Comparison of ENCODE assay signal across 7 mouse cellular contexts in genomic region chr8:105288958-105289732, GRCm38 (mm10). TPM values are rescaled to one million over a fixed set of nuclear protein-coding genes. Genes with fewer than 3 reads are reported as not detected.
DNase-seq lines count a peak whose midpoint lies in the region; ATAC-seq and TF ChIP-seq lines count a peak whose summit lies in the region.

No protein-coding gene starts in this region.

- ATAC-seq in intestine, postnatal 0 days, result peak; percentile 95
- ATAC-seq in midbrain, embryonic 12.5 days (ENCODE audit: low FRiP score, low read depth), result peak; percentile 94

- H3K9ac ChIP-seq in intestine, postnatal 0 days (ENCODE audit: low read depth, low read length), result peak overlapping the region; percentile 37; the same call in 1 of the 2 replicates
- H3K9ac ChIP-seq in midbrain, embryonic 12.5 days (replicated peaks), result peak overlapping the region; percentile 37

- H3K4me1 ChIP-seq in intestine, postnatal 0 days (replicated peaks; ENCODE audit: control insufficient read depth, insufficient read depth, low read length), result peaks cover 13% of the 10 kb centered on the region; the same call in 1 of the 2 replicates
- peaks cover 42% of the 10 kb centered on the region for H3K4me1 ChIP-seq in midbrain, embryonic 12.5 days
- peaks cover 12% of the 10 kb centered on the region for H3K4me1 ChIP-seq in small intestine, adult 2 months (ENCODE audit: control insufficient read depth, insufficient read depth, insufficient read length, low read length)

- no peaks in the 10 kb centered on the region for H3K9me3 ChIP-seq in intestine, postnatal 0 days (ENCODE audit: control insufficient read depth)
- H3K9me3 ChIP-seq in midbrain, embryonic 12.5 days, result no peaks in the 10 kb centered on the region

- peak overlapping the region; percentile 64 for H3K4me3 ChIP-seq in intestine, postnatal 0 days (ENCODE audit: low read depth, low read length)
- peak overlapping the region; percentile 55 for H3K4me3 ChIP-seq in midbrain, embryonic 12.5 days
- peak overlapping the region; percentile 75 for H3K4me3 ChIP-seq in small intestine, adult 2 months (ENCODE audit: low read depth, low read length)

- peak; percentile 59 for TF ChIP-seq CTCF in intestine, postnatal 0 days (IDR thresholded peaks at IDR 0.05; ENCODE audit: low read depth)
- peak; percentile 8; the same call in 1 of the 2 replicates for TF ChIP-seq CTCF in small intestine, adult 2 months (IDR thresholded peaks at IDR 0.05; ENCODE audit: extremely low read depth, insufficient read length, insufficient replicate concordance, low read depth, low read length)

- 0 out of 2 replicates have a peak, but pooled peaks have one; percentile 13 for TF ChIP-seq POLR2A in small intestine, adult 2 months (IDR thresholded peaks at IDR 0.05; ENCODE audit: low read depth, low read length)

- under 1% methylated on average over 53 of the region's 53 CpGs for WGBS in intestine, postnatal 0 days
- under 1% methylated on average over 53 of the region's 53 CpGs for WGBS in midbrain, embryonic 12.5 days
- 1% methylated on average over 53 of the region's 53 CpGs for WGBS in small intestine, adult 2 months

- intact Hi-C loops in left cerebral cortex, postnatal 4 days (cut with DNase I), result no loop called here

- peak overlapping the region; percentile 31; the same call in 1 of the 2 replicates for H3K27ac ChIP-seq in intestine, postnatal 0 days (ENCODE audit: low read depth, low read length)
- peak overlapping the region; percentile 90 for H3K27ac ChIP-seq in midbrain, embryonic 12.5 days (replicated peaks)
- peak overlapping the region; percentile 23; the same call in 1 of the 2 replicates for H3K27ac ChIP-seq in small intestine, adult 2 months (ENCODE audit: insufficient read depth, low read depth, low read length)

- DNase-seq in adrenal gland, adult 2 months, result peak; percentile 94
- peak; percentile 94 for DNase-seq in embryo, embryonic 9.5 days (ENCODE audit: extremely low spot score)
- DNase-seq in gastrocnemius, postnatal 4 days (ENCODE audit: low spot score in 2 of 2), result peak; percentile 87 to 93
- peak; percentile 98 for DNase-seq in left cerebral cortex, postnatal 4 days

- no peaks in the 10 kb centered on the region for H3K36me3 ChIP-seq in intestine, postnatal 0 days (ENCODE audit: control insufficient read depth, insufficient read depth)
- peaks cover 10% of the 10 kb centered on the region for H3K36me3 ChIP-seq in midbrain, embryonic 12.5 days
- H3K36me3 ChIP-seq in small intestine, adult 2 months (ENCODE audit: control insufficient read depth, insufficient read depth, low read length), result no peaks in the 10 kb centered on the region

- peak overlapping the region; percentile 88 for H3K4me2 ChIP-seq in intestine, postnatal 0 days (replicated peaks; ENCODE audit: low read depth)
- peak overlapping the region; percentile 80 for H3K4me2 ChIP-seq in midbrain, embryonic 12.5 days (replicated peaks)

- H3K27me3 ChIP-seq in intestine, postnatal 0 days (replicated peaks; ENCODE audit: control insufficient read depth, insufficient read depth, low read length), result peaks cover 12% of the 10 kb centered on the region
- peaks cover 30% of the 10 kb centered on the region for H3K27me3 ChIP-seq in midbrain, embryonic 12.5 days
- no peaks in the 10 kb centered on the region; the same call in 1 of the 2 replicates for H3K27me3 ChIP-seq in small intestine, adult 2 months (ENCODE audit: control insufficient read depth, insufficient read depth, low read length)

RNA-seq across cellular contexts. Expression of gene 4931428F04Rik, which starts 0.5 kb away (rescaled TPM):
- total RNA-seq in adrenal gland, adult 2 months (2021), result 1 to 10 TPM; 1.8 to 3.4 TPM
- polyA plus RNA-seq in adrenal gland, adult 2 months (2012; rRNA removed), result 3.4 and 4.1 TPM in 2 replicates
- 1 to 10 TPM; 3.8 to 6.3 TPM for total RNA-seq in gastrocnemius, postnatal 4 days (2021)
- 1.5 and 1.7 TPM in 2 replicates for polyA plus RNA-seq in intestine, postnatal 0 days (2015; fragmentation: Nextera tagmentation; extraction: Ambion mirVana)
- 100 to 1,000 TPM; 183 TPM for total RNA-seq in left cerebral cortex, postnatal 4 days (2021)
- polyA plus RNA-seq in midbrain, embryonic 12.5 days (2016; fragmentation: Nextera tagmentation; extraction: Ambion mirVana), result 54.8 and 59.8 TPM in 2 replicates
- polyA plus RNA-seq in small intestine, adult 2 months (2012; rRNA removed), result 1.6 and 2.6 TPM in 2 replicates

RNA-seq across cellular contexts. Expression of gene Exoc3l, which starts 6.8 kb away (rescaled TPM):
- total RNA-seq in adrenal gland, adult 2 months (2021), result 10 to 100 TPM; 13.3 to 28.4 TPM
- polyA plus RNA-seq in adrenal gland, adult 2 months (2012; rRNA removed), result 34.8 and 55.8 TPM in 2 replicates
- total RNA-seq in gastrocnemius, postnatal 4 days (2021), result 1 to 10 TPM; 8.1 to 8.7 TPM
- 2.5 and 3.1 TPM in 2 replicates for polyA plus RNA-seq in intestine, postnatal 0 days (2015; fragmentation: Nextera tagmentation; extraction: Ambion mirVana)
- total RNA-seq in left cerebral cortex, postnatal 4 days (2021), result 1 to 10 TPM; 6.0 to 7.2 TPM
- 12.0 and 12.8 TPM in 2 replicates for polyA plus RNA-seq in midbrain, embryonic 12.5 days (2016; fragmentation: Nextera tagmentation; extraction: Ambion mirVana)
- 2.1 and 3.1 TPM in 2 replicates for polyA plus RNA-seq in small intestine, adult 2 months (2012; rRNA removed)

RNA-seq across cellular contexts. Expression of gene E2f4, which starts 8.3 kb away (rescaled TPM):
- 10 to 100 TPM; 35.9 to 47.0 TPM for total RNA-seq in adrenal gland, adult 2 months (2021)
- 94.8 and 108 TPM in 2 replicates for polyA plus RNA-seq in adrenal gland, adult 2 months (2012; rRNA removed)
- total RNA-seq in gastrocnemius, postnatal 4 days (2021), result 10 to 100 TPM; 27.4 to 31.1 TPM
- 36.6 and 42.0 TPM in 2 replicates for polyA plus RNA-seq in intestine, postnatal 0 days (2015; fragmentation: Nextera tagmentation; extraction: Ambion mirVana)
- total RNA-seq in left cerebral cortex, postnatal 4 days (2021), result 10 to 100 TPM; 33.7 to 33.8 TPM
- 76.6 and 76.8 TPM in 2 replicates for polyA plus RNA-seq in midbrain, embryonic 12.5 days (2016; fragmentation: Nextera tagmentation; extraction: Ambion mirVana)
- 81.4 and 152 TPM in 2 replicates for polyA plus RNA-seq in small intestine, adult 2 months (2012; rRNA removed)

RNA-seq across cellular contexts. Expression of gene Nol3, which starts 13.2 kb away (rescaled TPM):
- 10 to 100 TPM in 1 of 2 experiments, 1 to 10 TPM in 1; 6.2 to 10.3 TPM for total RNA-seq in adrenal gland, adult 2 months (2021)
- 4.4 and 5.3 TPM in 2 replicates for polyA plus RNA-seq in adrenal gland, adult 2 months (2012; rRNA removed)
- total RNA-seq in gastrocnemius, postnatal 4 days (2021), result 10 to 100 TPM; 26.5 to 27.1 TPM
- polyA plus RNA-seq in intestine, postnatal 0 days (2015; fragmentation: Nextera tagmentation; extraction: Ambion mirVana), result 0.76 and 0.90 TPM in 2 replicates
- 1 to 10 TPM; 1.1 to 1.5 TPM for total RNA-seq in left cerebral cortex, postnatal 4 days (2021)
- polyA plus RNA-seq in midbrain, embryonic 12.5 days (2016; fragmentation: Nextera tagmentation; extraction: Ambion mirVana), result 3.3 and 3.9 TPM in 2 replicates
- polyA plus RNA-seq in small intestine, adult 2 months (2012; rRNA removed), result 0.52 and 1.1 TPM in 2 replicates

RNA-seq across cellular contexts. Expression of gene Elmo3, which starts 16.3 kb away (rescaled TPM):
- total RNA-seq in adrenal gland, adult 2 months (2021), result 1 to 10 TPM; 5.3 to 6.5 TPM
- polyA plus RNA-seq in adrenal gland, adult 2 months (2012; rRNA removed), result 14.2 and 15.4 TPM in 2 replicates
- 1 to 10 TPM; 1.0 to 1.1 TPM for total RNA-seq in gastrocnemius, postnatal 4 days (2021)
- polyA plus RNA-seq in intestine, postnatal 0 days (2015; fragmentation: Nextera tagmentation; extraction: Ambion mirVana), result 34.2 TPM in 2 replicates
- 1 to 10 TPM in 1 of 2 experiments, under 1 TPM in 1; 0.85 to 1.1 TPM for total RNA-seq in left cerebral cortex, postnatal 4 days (2021)
- 1.7 and 2.4 TPM in 2 replicates for polyA plus RNA-seq in midbrain, embryonic 12.5 days (2016; fragmentation: Nextera tagmentation; extraction: Ambion mirVana)
- 39.6 and 107 TPM in 2 replicates for polyA plus RNA-seq in small intestine, adult 2 months (2012; rRNA removed)

Comparison
In these comparisons a context has a peak if more than half of its experiments do, and no peak if none do; other contexts are left out.
1. Peak in every context shown above with its lines: DNase-seq, ATAC-seq, H3K4me3 ChIP-seq and H3K27ac ChIP-seq.
2. H3K27ac ChIP-seq: peak in every context shown above with its lines; median percentile 90 in midbrain, embryonic 12.5 days; 31 in intestine, postnatal 0 days; 23 in small intestine, adult 2 months.
3. RNA of gene 4931428F04Rik, which starts 0.5 kb away (polyA plus RNA-seq): 54.8 to 59.8 TPM in midbrain, embryonic 12.5 days; 3.4 to 4.1 TPM in adrenal gland, adult 2 months, 1.6 to 2.6 TPM in small intestine, adult 2 months and 1.5 to 1.7 TPM in intestine, postnatal 0 days; every median in the first group is over 10 times any median in the second.